ENCODE assay signal across 10 mouse cellular contexts in genomic region chr2:25551186-25551585, GRCm38 (mm10). TPM values are rescaled to one million over a fixed set of nuclear protein-coding genes. Genes with fewer than 3 reads are reported as not detected.
DNase-seq lines count a peak whose midpoint lies in the region; ATAC-seq and TF ChIP-seq lines count a peak whose summit lies in the region.
"Had no signal": no experiment of that assay in that cellular context is flagged by ENCODE, and none has a peak within 500 bp of the region (broad histone marks: within the 10 kb centered on the region; RNA-seq: fewer than 3 reads in every experiment).

No protein-coding gene starts in this region.

- TF ChIP-seq POLR2A in cortical plate, adult 2 months (IDR thresholded peaks at IDR 0.05; ENCODE audit: extremely low read depth, insufficient read depth, low read length), result no peak

- 27% methylated on average over 5 of the region's 5 CpGs for WGBS in lung, postnatal 0 days
- WGBS in hindbrain, embryonic 12.5 days, result 37% methylated on average over 5 of the region's 5 CpGs

- TF ChIP-seq EP300 in lung, postnatal 0 days (IDR thresholded peaks at IDR 0.05), result no peak

- H3K9ac ChIP-seq in lung, postnatal 0 days (replicated peaks; ENCODE audit: low read depth), result no peak overlapping the region
- H3K9ac ChIP-seq in hindbrain, embryonic 12.5 days, result no peak overlapping the region
- H3K9ac ChIP-seq: heart, embryonic 15.5 days had no signal

- H3K27me3 ChIP-seq in lung, postnatal 0 days (replicated peaks; ENCODE audit: insufficient read depth, low read length), result no peaks in the 10 kb centered on the region
- H3K27me3 ChIP-seq in hindbrain, embryonic 12.5 days, result no peaks in the 10 kb centered on the region
- H3K27me3 ChIP-seq: heart, embryonic 15.5 days had no signal

- no peak overlapping the region for H3K27ac ChIP-seq in cortical plate, adult 2 months (ENCODE audit: insufficient read depth, low read length)
- H3K27ac ChIP-seq in lung, postnatal 0 days (ENCODE audit: low read length), result no peak overlapping the region
- no peak overlapping the region for H3K27ac ChIP-seq in hindbrain, embryonic 12.5 days
- H3K27ac ChIP-seq: heart, embryonic 15.5 days; macrophage had no signal

- peak; percentile 70 for DNase-seq in gastrocnemius, adult 18-20 months (ENCODE audit: low spot score)
- no peak for DNase-seq in gastrocnemius, postnatal 10 days
- peak; percentile 41 to 45 for DNase-seq in right cerebral cortex, adult 2 months (ENCODE audit: low spot score in 2 of 2)
- DNase-seq in right cerebral cortex, postnatal 4 days, result no peak
- DNase-seq in lung, postnatal 0 days (ENCODE audit: low spot score), result peak; percentile 30
- peak; percentile 64 to 67 for DNase-seq in thymus, postnatal 36 days

- no peak overlapping the region for H3K4me3 ChIP-seq in cortical plate, adult 2 months (ENCODE audit: insufficient read depth, low read length)
- H3K4me3 ChIP-seq in lung, postnatal 0 days (ENCODE audit: low read depth, low read length), result no peak overlapping the region
- H3K4me3 ChIP-seq in hindbrain, embryonic 12.5 days, result no peak overlapping the region
- H3K4me3 ChIP-seq: heart, embryonic 15.5 days had no signal

- no peaks in the 10 kb centered on the region for H3K36me3 ChIP-seq in lung, postnatal 0 days (ENCODE audit: insufficient read depth, low read length)
- H3K36me3 ChIP-seq in hindbrain, embryonic 12.5 days, result no peaks in the 10 kb centered on the region
- H3K36me3 ChIP-seq: heart, embryonic 15.5 days had no signal

- no peaks in the 10 kb centered on the region for H3K9me3 ChIP-seq in lung, postnatal 0 days (ENCODE audit: low read length)
- H3K9me3 ChIP-seq in hindbrain, embryonic 12.5 days (replicated peaks), result no peaks in the 10 kb centered on the region
- H3K9me3 ChIP-seq: heart, embryonic 15.5 days had no signal

- H3K4me2 ChIP-seq in lung, postnatal 0 days (replicated peaks; ENCODE audit: low read depth, low read length), result no peak overlapping the region
- no peak overlapping the region for H3K4me2 ChIP-seq in hindbrain, embryonic 12.5 days (replicated peaks)
- H3K4me2 ChIP-seq: heart, embryonic 15.5 days had no signal

- ATAC-seq in lung, postnatal 0 days, result no peak
- ATAC-seq in hindbrain, embryonic 12.5 days (ENCODE audit: low FRiP score), result no peak

- TF ChIP-seq CTCF in cortical plate, adult 2 months (IDR thresholded peaks at IDR 0.05; ENCODE audit: extremely low read depth, insufficient read depth, low read length), result peak; percentile 69
- TF ChIP-seq CTCF in lung, postnatal 0 days (IDR thresholded peaks at IDR 0.05), result peak; percentile 81

- H3K4me1 ChIP-seq in cortical plate, adult 2 months (ENCODE audit: control insufficient read depth, insufficient read depth, low read length), result no peaks in the 10 kb centered on the region
- no peaks in the 10 kb centered on the region; the same call in 1 of the 2 replicates for H3K4me1 ChIP-seq in lung, postnatal 0 days (ENCODE audit: insufficient read depth, low read depth, low read length)
- H3K4me1 ChIP-seq in hindbrain, embryonic 12.5 days, result peaks cover 4% of the 10 kb centered on the region

RNA-seq across cellular contexts. Expression of gene Traf2, which starts 4.4 kb away (rescaled TPM):
- total RNA-seq in gastrocnemius, adult 18-20 months (2021), result 10 to 100 TPM; 13.7 to 15.1 TPM
- total RNA-seq in gastrocnemius, postnatal 10 days (2021), result 10 to 100 TPM; 13.3 to 16.4 TPM
- polyA plus RNA-seq in cortical plate, adult 2 months (2012; rRNA removed), result 8.4 and 9.1 TPM in 2 replicates
- 20.7 and 21.0 TPM in 2 replicates for polyA plus RNA-seq in lung, postnatal 0 days (2015; fragmentation: Nextera tagmentation; extraction: Ambion mirVana)
- polyA plus RNA-seq in hindbrain, embryonic 12.5 days (2016; fragmentation: Nextera tagmentation; extraction: Ambion mirVana), result 25.7 and 29.6 TPM in 2 replicates

RNA-seq across cellular contexts. Expression of gene Edf1, which starts 6.5 kb away (rescaled TPM):
- total RNA-seq in gastrocnemius, adult 18-20 months (2021), result 100 to 1,000 TPM; 179 to 182 TPM
- 100 to 1,000 TPM; 177 to 185 TPM for total RNA-seq in gastrocnemius, postnatal 10 days (2021)
- 270 and 276 TPM in 2 replicates for polyA plus RNA-seq in cortical plate, adult 2 months (2012; rRNA removed)
- polyA plus RNA-seq in lung, postnatal 0 days (2015; fragmentation: Nextera tagmentation; extraction: Ambion mirVana), result 297 and 329 TPM in 2 replicates
- polyA plus RNA-seq in hindbrain, embryonic 12.5 days (2016; fragmentation: Nextera tagmentation; extraction: Ambion mirVana), result 377 TPM in 2 replicates

RNA-seq across cellular contexts. Expression of gene Mamdc4, which starts 23.5 kb away (rescaled TPM):
- under 1 TPM; 0.12 to 0.34 TPM for total RNA-seq in gastrocnemius, adult 18-20 months (2021)
- total RNA-seq in gastrocnemius, postnatal 10 days (2021), result 1 to 10 TPM; 2.7 to 4.1 TPM
- polyA plus RNA-seq in cortical plate, adult 2 months (2012; rRNA removed), result 1.1 and 1.2 TPM in 2 replicates
- polyA plus RNA-seq in lung, postnatal 0 days (2015; fragmentation: Nextera tagmentation; extraction: Ambion mirVana), result 0.31 and 1.2 TPM in 2 replicates
- 4.7 and 6.7 TPM in 2 replicates for polyA plus RNA-seq in hindbrain, embryonic 12.5 days (2016; fragmentation: Nextera tagmentation; extraction: Ambion mirVana)

RNA-seq across cellular contexts. Expression of gene Phpt1, which starts 23.8 kb away (rescaled TPM):
- total RNA-seq in gastrocnemius, adult 18-20 months (2021), result 10 to 100 TPM; 54.6 to 57.5 TPM
- total RNA-seq in gastrocnemius, postnatal 10 days (2021), result 10 to 100 TPM; 45.8 to 49.0 TPM
- 123 and 129 TPM in 2 replicates for polyA plus RNA-seq in cortical plate, adult 2 months (2012; rRNA removed)
- polyA plus RNA-seq in lung, postnatal 0 days (2015; fragmentation: Nextera tagmentation; extraction: Ambion mirVana), result 97.7 and 103 TPM in 2 replicates
- 131 and 162 TPM in 2 replicates for polyA plus RNA-seq in hindbrain, embryonic 12.5 days (2016; fragmentation: Nextera tagmentation; extraction: Ambion mirVana)

RNA-seq across cellular contexts. Expression of gene Ajm1, which starts 30.4 kb away (rescaled TPM):
- total RNA-seq in gastrocnemius, adult 18-20 months (2021), result not detected
- under 1 TPM; 0.14 to 0.38 TPM for total RNA-seq in gastrocnemius, postnatal 10 days (2021)
- 115 and 125 TPM in 2 replicates for polyA plus RNA-seq in cortical plate, adult 2 months (2012; rRNA removed)
- polyA plus RNA-seq in lung, postnatal 0 days (2015; fragmentation: Nextera tagmentation; extraction: Ambion mirVana), result 0.07 TPM in 1 of 2 replicates, not detected in the other
- polyA plus RNA-seq in hindbrain, embryonic 12.5 days (2016; fragmentation: Nextera tagmentation; extraction: Ambion mirVana), result 2.4 and 3.1 TPM in 2 replicates

Comparison
In these comparisons a context has a peak if more than half of its experiments do, and no peak if none do; other contexts are left out.
1. DNase-seq: peak in gastrocnemius, adult 18-20 months (single experiment), right cerebral cortex, adult 2 months (2 of 2), lung, postnatal 0 days (single experiment) and thymus, postnatal 36 days (2 of 2); none in gastrocnemius, postnatal 10 days (single experiment) and right cerebral cortex, postnatal 4 days (single experiment).